Mouse (Mus musculus) gastrocnemius, postnatal 36 days (tissue): ENCODE measurements around the gene Mycbp2. TPM values are rescaled to one million over a fixed set of nuclear protein-coding genes. Genes with fewer than 3 reads are reported as not detected.

ENCODE experiments used
- DNase-seq, 2 experiments: peaks; one replicate each; pipeline ENCODE4 v3.0.0; 2022
- intact Hi-C: fragments of 180-260 bp; cut with DNase I; formaldehyde crosslinking; loops from one replicate; pipeline ENCODE4 v1.15.1; 2025
- total RNA-seq, 2 experiments: library from RNA; stranded (reverse); gene quantifications; 2 replicates each; pipeline ENCODE4 v1.2.3; 2021

Mycbp2 gene
- total RNA-seq, 2 experiments from 2014 or later = 22.5 to 26.0 TPM

GRCm38 (mm10) chr14:103112606-103113363 is 233.8 kb downstream of the Mycbp2 start:
- intact Hi-C loops = no loop called here
- no peak for DNase-seq

- intact Hi-C loops = no loop called here
These were observed 236.6 kb downstream of the Mycbp2 start for GRCm38 (mm10) chr14:103109971-103110370.

GRCm38 (mm10) chr14:103106301-103106700 is 240.3 kb downstream of the Mycbp2 start:
- DNase-seq = no peak
- intact Hi-C loops = no loop called here

More at GRCm38 (mm10) chr14:103109971-103110370, 236.6 kb downstream of the Mycbp2 start:
- DNase-seq = no peak

GRCm38 (mm10) chr14:103102731-103103335 is 243.8 kb downstream of the Mycbp2 start:
- no peak for DNase-seq
- intact Hi-C loops = no loop called here

- intact Hi-C loops = no loop called here
- DNase-seq = no peak
These were observed 244.4 kb downstream of the Mycbp2 start for GRCm38 (mm10) chr14:103102246-103102645.

DNA sequence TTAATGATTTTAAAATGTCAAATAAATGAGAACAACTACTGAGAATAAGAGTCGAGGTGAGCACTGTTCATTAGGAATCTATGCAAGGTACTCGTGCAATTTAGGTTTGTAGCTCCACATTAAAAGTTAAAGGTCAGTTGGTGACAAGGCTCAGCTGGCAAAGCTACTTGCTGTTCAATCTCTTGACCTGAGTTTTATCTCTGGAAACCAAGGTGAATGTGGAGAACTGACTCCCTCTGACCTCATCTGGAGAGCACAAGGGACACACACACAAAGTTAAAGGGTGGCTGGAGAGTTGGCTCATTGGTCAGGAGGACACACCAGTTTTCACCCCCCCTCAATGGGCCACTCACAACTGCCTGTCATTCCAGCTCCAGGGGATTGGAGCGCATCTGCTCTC is 245.4 kb downstream of the Mycbp2 start:
- intact Hi-C loops = no loop called here
- DNase-seq = no peak

DNA sequence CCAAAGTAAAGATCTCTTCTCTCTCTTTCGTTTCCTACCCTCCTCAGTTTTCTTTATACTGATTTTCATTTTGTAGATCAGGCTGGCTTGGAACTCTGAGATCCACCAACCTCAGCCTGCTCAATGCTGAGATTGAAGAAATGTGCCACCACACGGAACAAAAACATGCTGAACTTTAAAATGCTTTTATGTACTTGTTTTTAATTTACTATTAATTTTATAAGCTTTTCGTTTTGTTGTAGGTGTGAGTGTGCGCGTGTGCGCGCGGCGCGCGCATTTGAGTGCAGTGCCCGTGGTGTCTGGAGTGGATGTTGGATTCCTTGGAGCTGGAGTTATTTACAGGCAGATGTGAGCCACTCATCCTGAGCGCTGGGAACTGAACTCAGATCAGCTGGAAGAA is 246.3 kb downstream of the Mycbp2 start:
- intact Hi-C loops = no loop called here
- no peak for DNase-seq

GRCm38 (mm10) chr14:103099238-103099933 is 247.2 kb downstream of the Mycbp2 start, which contains the start of gene Fbxl3:
TSS of gene Fbxl3 (minus strand) at chr14:103099566.
- DNase-seq = peak; percentile 85 to 95
- intact Hi-C loops = no loop called here

- intact Hi-C loops = no loop called here
- DNase-seq = peak; percentile 79 to 88
These were observed 247.9 kb downstream of the Mycbp2 start for GRCm38 (mm10) chr14:103098587-103099235.

DNA sequence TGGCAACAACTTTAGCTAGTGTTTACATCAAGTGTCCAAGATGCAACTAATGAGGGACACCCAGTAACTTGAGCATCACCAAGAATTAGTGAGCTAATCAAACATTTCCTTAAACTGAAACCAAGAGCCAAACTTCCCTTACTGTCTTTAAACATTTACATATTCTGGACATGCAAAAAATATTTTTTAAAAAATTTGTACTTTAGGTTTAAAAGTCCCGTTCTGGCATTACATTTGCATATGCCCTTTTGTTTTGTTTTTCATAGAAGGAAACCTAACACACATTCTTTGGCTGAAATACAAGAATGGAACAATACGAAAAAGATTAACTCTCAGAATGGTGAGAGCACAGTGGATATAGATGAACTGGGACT is 248.4 kb downstream of the Mycbp2 start:
- intact Hi-C loops = no loop called here
- no peak for DNase-seq

DNA sequence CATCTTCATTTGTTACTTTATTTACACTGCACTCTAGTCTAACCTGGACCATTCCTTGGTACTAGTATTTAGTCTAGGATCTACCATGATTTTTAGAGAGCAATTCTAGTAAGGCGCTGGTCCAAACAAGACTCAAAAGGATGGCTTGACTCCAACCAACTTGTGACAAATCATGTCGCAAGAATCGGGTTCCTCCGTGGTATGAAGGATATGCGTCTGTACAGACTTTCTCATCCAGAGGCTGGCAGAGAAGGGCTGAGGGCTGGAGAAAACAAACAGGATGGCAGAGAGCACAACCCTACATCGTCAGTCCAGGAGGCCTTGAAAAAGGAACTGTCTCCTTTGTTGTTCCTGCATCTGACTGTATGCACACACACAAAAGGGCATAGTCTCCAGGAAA is 250.0 kb downstream of the Mycbp2 start:
- no peak for DNase-seq
- intact Hi-C loops = no loop called here

DNA sequence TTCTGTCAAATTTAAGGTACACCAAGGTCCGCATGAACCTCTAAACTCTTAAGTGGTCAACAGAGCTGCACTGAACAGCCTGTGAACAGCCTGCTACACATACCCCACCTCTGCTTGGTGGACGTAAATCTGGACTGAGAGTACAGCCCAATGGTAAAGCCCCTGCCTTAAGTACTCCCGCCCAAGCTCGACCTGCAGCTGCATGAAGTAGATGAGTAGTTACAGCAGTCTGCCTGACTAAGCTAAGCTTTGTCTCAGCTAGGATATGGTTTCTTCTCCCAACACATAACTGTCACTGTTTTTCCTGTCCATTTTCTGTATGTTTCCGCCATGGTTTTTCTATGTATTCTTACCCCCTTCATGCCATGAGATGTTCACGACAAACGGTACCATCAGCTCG is 250.8 kb downstream of the Mycbp2 start:
- DNase-seq = no peak
- intact Hi-C loops = loop anchor here (2.0 kb wide), 1 partner anchor 43 kb away; no protein-coding TSS in a partner anchor

GRCm38 (mm10) chr14:103095036-103095435 is 251.6 kb downstream of the Mycbp2 start:
- intact Hi-C loops = loop anchor here (2.0 kb wide), 1 partner anchor 44 kb away; no protein-coding TSS in a partner anchor
- DNase-seq = no peak

DNA sequence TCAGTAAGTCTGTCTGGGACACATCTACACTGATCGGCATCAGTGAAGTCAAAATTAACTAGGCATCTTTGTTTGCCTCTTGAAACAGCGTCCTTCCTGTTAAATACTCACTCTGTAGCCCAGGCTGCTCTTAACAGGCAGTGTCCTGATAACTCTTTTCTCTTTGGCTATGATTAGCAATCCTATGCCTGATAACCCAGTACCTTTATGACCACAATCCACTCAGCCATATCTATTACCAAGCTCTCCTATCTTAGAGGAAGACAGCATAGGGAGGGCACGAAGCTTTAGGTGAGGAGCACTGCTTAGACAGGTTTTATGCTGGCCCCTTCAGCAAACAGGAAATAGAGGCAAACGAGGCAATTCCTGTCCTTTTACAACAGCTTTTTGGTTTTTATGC is 252.9 kb downstream of the Mycbp2 start:
- DNase-seq = no peak
- intact Hi-C loops = loop anchor here (2.0 kb wide), 1 partner anchor 45 kb away; no protein-coding TSS in a partner anchor

DNA sequence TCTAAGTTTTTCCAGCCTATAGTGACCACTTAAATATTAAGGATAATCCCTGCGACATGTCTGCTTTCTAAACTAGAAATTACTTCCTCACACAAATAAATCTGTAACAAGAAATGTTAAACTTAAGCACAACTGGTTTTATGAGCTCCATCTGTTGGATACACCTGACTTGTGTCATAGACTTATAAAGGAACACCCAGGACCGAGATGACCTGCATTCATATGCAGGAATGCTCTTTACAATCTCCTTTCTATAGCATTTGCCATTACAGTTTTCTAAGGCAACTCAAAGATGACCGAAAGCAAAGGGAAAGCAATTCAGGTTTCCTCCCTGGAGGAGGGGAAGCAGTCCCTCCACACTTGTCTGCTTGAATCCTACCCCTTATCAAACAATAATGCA is 253.4 kb downstream of the Mycbp2 start:
- intact Hi-C loops = no loop called here
- DNase-seq = no peak

- no peak for DNase-seq
- intact Hi-C loops = no loop called here
These were observed 258.0 kb downstream of the Mycbp2 start for GRCm38 (mm10) chr14:103088624-103089023.

GRCm38 (mm10) chr14:103087846-103088245 is 258.8 kb downstream of the Mycbp2 start:
- no peak for DNase-seq
- intact Hi-C loops = no loop called here

DNA sequence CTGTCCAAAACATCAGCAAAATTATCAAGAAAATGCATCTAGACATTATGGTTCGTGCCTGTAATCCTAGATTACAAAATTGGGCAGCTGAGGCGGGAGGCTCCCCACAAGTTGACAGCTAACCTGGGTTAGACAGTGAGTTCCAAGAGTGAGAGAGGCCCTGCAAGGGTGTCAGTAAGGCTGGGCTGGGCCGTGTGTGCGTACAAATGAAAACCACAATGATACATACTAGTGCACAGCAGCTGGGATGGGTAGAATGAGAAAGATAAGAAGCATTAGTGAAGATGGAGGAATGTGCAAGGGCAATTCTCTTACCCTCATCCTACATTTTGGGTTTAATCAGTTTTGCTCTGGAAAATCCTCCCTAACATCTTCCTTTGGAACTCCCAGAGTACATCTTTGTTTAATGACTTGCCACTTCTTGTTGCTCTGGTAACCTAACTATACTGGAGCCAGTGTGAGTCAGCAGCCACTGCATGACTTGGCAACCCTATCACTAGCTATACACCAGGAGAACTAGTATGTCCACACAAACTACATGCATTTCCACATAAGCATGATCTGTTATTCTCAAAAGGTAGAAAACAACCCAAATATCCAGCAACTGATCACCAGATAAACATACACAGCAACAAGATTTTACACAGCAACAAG is 259.8 kb downstream of the Mycbp2 start:
- intact Hi-C loops = no loop called here
- no peak for DNase-seq

GRCm38 (mm10) chr14:103085840-103086533 is 260.6 kb downstream of the Mycbp2 start:
- no peak for DNase-seq
- intact Hi-C loops = no loop called here
